Mouse (Mus musculus): ENCODE data around the gene Zmym2.
"Not testable (repeated sequence)": the region's sequence is repeated elsewhere in the genome, so short reads cannot be mapped to it uniquely, and the experiment has no call there.

Zmym2 gene

GRCm38 (mm10) chr14:56886594-56887513 lies at the start of gene Zmym2:
TSS of gene Zmym2 (plus strand) at chr14:56886653.
- DNase-seq (ENCODE audit: low spot score in 2 of 2): peak; percentile 70 to 72

- DNase-seq (ENCODE audit: low spot score in 2 of 2): no peak
Observed at GRCm38 (mm10) chr14:56844033-56844432, 42.4 kb upstream of the Zmym2 start.

GRCm38 (mm10) chr14:56844507-56844906 lies 41.9 kb upstream of the Zmym2 start:
- DNase-seq (ENCODE audit: low spot score in 2 of 2): no peak

GRCm38 (mm10) chr14:56848322-56848721 lies 38.1 kb upstream of the Zmym2 start:
- DNase-seq (ENCODE audit: low spot score in 2 of 2): no peak

GRCm38 (mm10) chr14:56849681-56850080 lies 36.8 kb upstream of the Zmym2 start:
- DNase-seq (ENCODE audit: low spot score in 2 of 2): no peak

- no peak for DNase-seq (ENCODE audit: low spot score in 2 of 2)
Observed at GRCm38 (mm10) chr14:56864041-56864440, 22.4 kb upstream of the Zmym2 start.

GRCm38 (mm10) chr14:56864641-56865040 lies 21.8 kb upstream of the Zmym2 start:
- no peak for DNase-seq (ENCODE audit: low spot score in 2 of 2)

- not testable (repeated sequence) for DNase-seq (ENCODE audit: low spot score in 2 of 2)
Observed at GRCm38 (mm10) chr14:56865112-56865511, 21.3 kb upstream of the Zmym2 start.

GRCm38 (mm10) chr14:56873525-56873924 lies 12.9 kb upstream of the Zmym2 start:
- no peak for DNase-seq (ENCODE audit: low spot score in 2 of 2)

GRCm38 (mm10) chr14:56875586-56876159 lies 10.8 kb upstream of the Zmym2 start:
- DNase-seq (ENCODE audit: low spot score in 2 of 2): no peak

- no peak for DNase-seq (ENCODE audit: low spot score in 2 of 2)
Observed at GRCm38 (mm10) chr14:56881271-56881670, 5.2 kb upstream of the Zmym2 start.

GRCm38 (mm10) chr14:56883431-56883830 lies 3.0 kb upstream of the Zmym2 start:
- no peak for DNase-seq (ENCODE audit: low spot score in 2 of 2)

- peak; percentile 68 to 83 for DNase-seq (ENCODE audit: low spot score in 2 of 2)
Observed at GRCm38 (mm10) chr14:56885308-56885771, 1.1 kb upstream of the Zmym2 start.

GRCm38 (mm10) chr14:56885986-56886593 lies 363 bp upstream of the Zmym2 start:
- peak; percentile 79 to 86 for DNase-seq (ENCODE audit: low spot score in 2 of 2)

GRCm38 (mm10) chr14:56887514-56887880 lies 1.0 kb downstream of the Zmym2 start:
- no peak for DNase-seq (ENCODE audit: low spot score in 2 of 2)

GRCm38 (mm10) chr14:56887887-56888286 lies 1.4 kb downstream of the Zmym2 start:
- peak; percentile 49 to 66 for DNase-seq (ENCODE audit: low spot score in 2 of 2)

GRCm38 (mm10) chr14:56888416-56888815 lies 2.0 kb downstream of the Zmym2 start:
- DNase-seq (ENCODE audit: low spot score in 2 of 2): no peak

- DNase-seq (ENCODE audit: low spot score in 2 of 2): no peak
Observed at GRCm38 (mm10) chr14:56894417-56894816, 8.0 kb downstream of the Zmym2 start.

GRCm38 (mm10) chr14:56896521-56896920 lies 10.1 kb downstream of the Zmym2 start:
- no peak for DNase-seq (ENCODE audit: low spot score in 2 of 2)

- no peak for DNase-seq (ENCODE audit: low spot score in 2 of 2)
Observed at GRCm38 (mm10) chr14:56897475-56897874, 11.0 kb downstream of the Zmym2 start.

- DNase-seq (ENCODE audit: low spot score in 2 of 2): no peak
Observed at GRCm38 (mm10) chr14:56899656-56900055, 13.2 kb downstream of the Zmym2 start.

GRCm38 (mm10) chr14:56903039-56903438 lies 16.6 kb downstream of the Zmym2 start:
- DNase-seq (ENCODE audit: low spot score in 2 of 2): no peak

GRCm38 (mm10) chr14:56905696-56906095 lies 19.2 kb downstream of the Zmym2 start:
- DNase-seq (ENCODE audit: low spot score in 2 of 2): no peak

Data from urinary bladder, postnatal 4 days (tissue).